Mouse (Mus musculus): ENCODE measurements around the gene Ntpcr. TPM values are rescaled to one million over a fixed set of nuclear protein-coding genes. Genes with fewer than 3 reads are reported as not detected.

The Ntpcr gene
- polyA plus RNA-seq, 1 experiment from 2014 or later, result 20.6 TPM

DNA sequence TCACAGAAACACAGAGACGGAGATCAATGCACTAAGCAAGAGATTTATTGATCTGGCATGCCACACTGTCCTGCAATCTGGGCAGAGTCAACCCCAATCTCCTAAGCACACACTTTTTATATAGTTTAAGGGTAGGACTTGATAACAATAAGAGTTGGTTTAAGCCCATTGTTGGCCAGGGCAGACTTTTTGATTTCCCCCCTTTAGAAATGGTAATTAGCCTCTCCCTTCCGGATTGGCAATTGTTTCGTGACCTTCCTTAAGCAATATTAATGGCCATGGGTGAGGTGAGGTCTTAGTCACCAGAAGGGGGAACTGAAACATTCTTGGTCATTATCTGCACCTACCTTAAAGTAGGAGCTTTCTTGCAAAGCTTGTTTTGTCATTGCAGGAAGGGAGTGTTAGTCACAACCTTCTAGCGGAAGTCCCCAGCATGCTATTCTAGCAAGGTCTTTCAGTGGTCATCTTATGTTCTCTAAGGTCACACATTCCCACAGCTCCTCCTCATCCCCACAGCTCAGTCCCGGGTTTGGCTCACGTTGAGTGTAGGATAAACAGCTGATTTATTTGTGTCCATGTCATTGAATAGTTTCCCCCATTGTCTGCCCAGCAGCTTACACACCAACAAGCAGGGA, 30.3 kb upstream of the Ntpcr start:
- WGBS, result 72% methylated on average over 6 of the region's 6 CpGs
- ATAC-seq (ENCODE audit: low FRiP score), result no peak

DNA sequence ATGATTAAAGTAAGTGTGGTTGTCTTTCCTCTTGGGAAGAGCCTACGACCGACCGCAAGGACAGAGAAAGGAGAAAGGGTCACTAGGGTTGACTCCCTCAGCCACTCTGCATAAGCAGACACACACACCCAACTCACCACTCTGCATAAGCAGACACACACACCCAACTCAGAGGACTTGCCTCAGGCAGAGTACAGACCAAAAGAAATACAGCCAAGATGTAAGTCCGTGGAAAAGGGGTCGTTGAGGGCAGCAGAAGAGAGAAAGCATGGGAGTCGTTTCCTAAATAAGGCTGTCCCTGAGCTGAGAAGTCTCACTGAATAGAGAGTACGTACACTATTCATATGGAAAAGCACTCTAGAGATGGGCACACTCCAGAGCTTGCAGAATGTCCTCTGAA, 29.4 kb upstream of the Ntpcr start:
- Histone ChIP-seq H3K36me3 (ENCODE audit: control insufficient read depth, insufficient read depth, low read length) (no peaks in the 10 kb centered on the region), H3K4me2 (no peak overlapping the region), H3K27me3 (ENCODE audit: control insufficient read depth, insufficient read depth, low read length) (no peaks in the 10 kb centered on the region), H3K9ac (ENCODE audit: low read length) (no peak overlapping the region), H3K9me3 (ENCODE audit: control insufficient read depth, low read length) (no peaks in the 10 kb centered on the region; the same call in 1 of the 2 replicates), H3K4me1 (ENCODE audit: control insufficient read depth, insufficient read depth, low read length) (no peaks in the 10 kb centered on the region), H3K27ac (ENCODE audit: low read depth, low read length) (no peak overlapping the region), H3K4me3 (ENCODE audit: low read depth, low read length) (no peak overlapping the region)
- no peak for ATAC-seq (ENCODE audit: low FRiP score)
- DNase-seq (ENCODE audit: low spot score, missing footprints), result no peak
- 80% methylated on average over 7 of the region's 7 CpGs for WGBS

More for the DNA sequence above, 30.3 kb upstream of the Ntpcr start:
- Histone ChIP-seq H3K4me1 (ENCODE audit: control insufficient read depth, insufficient read depth, low read length) (no peaks in the 10 kb centered on the region), H3K27me3 (ENCODE audit: control insufficient read depth, insufficient read depth, low read length) (no peaks in the 10 kb centered on the region), H3K9ac (ENCODE audit: low read length) (no peak overlapping the region), H3K4me2 (no peak overlapping the region), H3K4me3 (ENCODE audit: low read depth, low read length) (no peak overlapping the region), H3K36me3 (ENCODE audit: control insufficient read depth, insufficient read depth, low read length) (no peaks in the 10 kb centered on the region), H3K9me3 (ENCODE audit: control insufficient read depth, low read length) (no peaks in the 10 kb centered on the region; the same call in 1 of the 2 replicates), H3K27ac (ENCODE audit: low read depth, low read length) (no peak overlapping the region)
- DNase-seq (ENCODE audit: low spot score, missing footprints), result no peak

GRCm38 (mm10) chr8:125702868-125703473, 26.8 kb upstream of the Ntpcr start:
- Histone ChIP-seq H3K27me3 (ENCODE audit: control insufficient read depth, insufficient read depth, low read length) (no peaks in the 10 kb centered on the region), H3K9me3 (ENCODE audit: control insufficient read depth, low read length) (no peaks in the 10 kb centered on the region; the same call in 1 of the 2 replicates), H3K27ac (ENCODE audit: low read depth, low read length) (no peak overlapping the region), H3K4me3 (ENCODE audit: low read depth, low read length) (no peak overlapping the region), H3K36me3 (ENCODE audit: control insufficient read depth, insufficient read depth, low read length) (no peaks in the 10 kb centered on the region), H3K4me1 (ENCODE audit: control insufficient read depth, insufficient read depth, low read length) (no peaks in the 10 kb centered on the region), H3K4me2 (no peak overlapping the region), H3K9ac (ENCODE audit: low read length) (no peak overlapping the region)
- no peak for DNase-seq (ENCODE audit: low spot score, missing footprints)
- no peak for ATAC-seq (ENCODE audit: low FRiP score)
- 86% methylated on average over 15 of the region's 15 CpGs for WGBS

DNA sequence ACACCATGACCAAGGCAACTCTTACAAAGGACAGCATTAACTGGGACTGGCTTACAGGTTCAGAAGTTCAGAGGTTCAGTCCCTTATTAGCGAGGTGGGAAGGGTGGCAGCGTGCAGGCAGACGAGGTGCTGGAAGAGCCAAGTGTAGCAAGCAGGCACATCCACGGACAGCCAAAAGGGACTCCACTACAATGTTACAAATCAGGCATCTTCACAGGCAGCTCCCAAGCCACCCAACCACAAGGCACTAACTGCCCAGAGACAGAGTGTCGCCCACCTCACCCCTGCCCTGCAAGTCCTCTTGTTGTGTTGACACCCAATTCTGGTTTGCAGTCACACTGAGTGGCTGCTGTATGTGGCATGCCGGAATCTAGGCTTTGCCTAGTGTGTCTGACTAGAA, 25.3 kb upstream of the Ntpcr start:
- WGBS, result 92% methylated on average over 6 of the region's 6 CpGs
- Histone ChIP-seq H3K9ac (ENCODE audit: low read length) (no peak overlapping the region), H3K36me3 (ENCODE audit: control insufficient read depth, insufficient read depth, low read length) (no peaks in the 10 kb centered on the region), H3K4me1 (ENCODE audit: control insufficient read depth, insufficient read depth, low read length) (no peaks in the 10 kb centered on the region), H3K4me3 (ENCODE audit: low read depth, low read length) (no peak overlapping the region), H3K4me2 (no peak overlapping the region), H3K27me3 (ENCODE audit: control insufficient read depth, insufficient read depth, low read length) (no peaks in the 10 kb centered on the region), H3K9me3 (ENCODE audit: control insufficient read depth, low read length) (no peaks in the 10 kb centered on the region), H3K27ac (ENCODE audit: low read depth, low read length) (no peak overlapping the region)
- DNase-seq (ENCODE audit: low spot score, missing footprints) (no peak), ATAC-seq (ENCODE audit: low FRiP score) (no peak)

DNA sequence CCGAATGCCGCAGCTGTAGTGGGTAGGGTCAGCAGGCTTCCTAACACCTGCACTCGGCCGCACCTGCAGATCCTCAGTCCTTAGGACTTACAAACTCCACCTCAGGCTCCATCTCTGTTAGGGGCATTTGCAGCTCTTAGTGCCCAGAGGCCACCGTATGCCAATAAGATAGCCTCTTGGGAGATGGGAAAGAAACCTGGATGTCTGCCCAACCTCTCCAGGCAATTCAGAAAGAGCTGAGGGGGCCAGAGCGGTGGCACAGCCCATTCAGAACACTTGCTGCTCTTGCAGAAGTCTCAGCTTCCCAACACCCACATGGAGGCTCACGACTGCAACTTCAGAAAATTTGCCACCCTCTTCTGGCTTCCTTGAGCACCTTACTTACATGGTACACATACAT, 23.9 kb upstream of the Ntpcr start:
- no peaks in the 10 kb centered on the region for H3K36me3 ChIP-seq (ENCODE audit: control insufficient read depth, insufficient read depth, low read length)
- H3K9ac ChIP-seq (ENCODE audit: low read length), result no peak overlapping the region
- no peak for ATAC-seq (ENCODE audit: low FRiP score)

GRCm38 (mm10) chr8:125709171-125709570, 20.6 kb upstream of the Ntpcr start:
- no peak for ATAC-seq (ENCODE audit: low FRiP score)
- Histone ChIP-seq H3K4me1 (ENCODE audit: control insufficient read depth, insufficient read depth, low read length) (no peaks in the 10 kb centered on the region), H3K27ac (ENCODE audit: low read depth, low read length) (no peak overlapping the region), H3K9ac (ENCODE audit: low read length) (no peak overlapping the region), H3K4me2 (no peak overlapping the region), H3K9me3 (ENCODE audit: control insufficient read depth, low read length) (no peaks in the 10 kb centered on the region), H3K27me3 (ENCODE audit: control insufficient read depth, insufficient read depth, low read length) (no peaks in the 10 kb centered on the region), H3K36me3 (ENCODE audit: control insufficient read depth, insufficient read depth, low read length) (no peaks in the 10 kb centered on the region), H3K4me3 (ENCODE audit: low read depth, low read length) (no peak overlapping the region)
- DNase-seq (ENCODE audit: low spot score, missing footprints), result no peak
- 92% methylated on average over 5 of the region's 5 CpGs for WGBS

More for the DNA sequence above, 23.9 kb upstream of the Ntpcr start:
- no peak overlapping the region for H3K4me3 ChIP-seq (ENCODE audit: low read depth, low read length)
- DNase-seq (ENCODE audit: low spot score, missing footprints), result no peak
- no peaks in the 10 kb centered on the region for H3K27me3 ChIP-seq (ENCODE audit: control insufficient read depth, insufficient read depth, low read length)
- H3K9me3 ChIP-seq (ENCODE audit: control insufficient read depth, low read length), result no peaks in the 10 kb centered on the region
- H3K27ac ChIP-seq (ENCODE audit: low read depth, low read length), result no peak overlapping the region
- no peaks in the 10 kb centered on the region for H3K4me1 ChIP-seq (ENCODE audit: control insufficient read depth, insufficient read depth, low read length)
- no peak overlapping the region for H3K4me2 ChIP-seq
- 91% methylated on average over 7 of the region's 7 CpGs for WGBS

GRCm38 (mm10) chr8:125711514-125711913, 18.2 kb upstream of the Ntpcr start:
- Histone ChIP-seq H3K9me3 (ENCODE audit: control insufficient read depth, low read length) (no peaks in the 10 kb centered on the region), H3K4me1 (ENCODE audit: control insufficient read depth, insufficient read depth, low read length) (no peaks in the 10 kb centered on the region), H3K4me3 (ENCODE audit: low read depth, low read length) (no peak overlapping the region), H3K9ac (ENCODE audit: low read length) (no peak overlapping the region), H3K4me2 (no peak overlapping the region), H3K36me3 (ENCODE audit: control insufficient read depth, insufficient read depth, low read length) (no peaks in the 10 kb centered on the region), H3K27ac (ENCODE audit: low read depth, low read length) (no peak overlapping the region), H3K27me3 (ENCODE audit: control insufficient read depth, insufficient read depth, low read length) (no peaks in the 10 kb centered on the region)
- no peak for DNase-seq (ENCODE audit: low spot score, missing footprints)
- WGBS, result 90% methylated on average over 5 of the region's 5 CpGs
- no peak for ATAC-seq (ENCODE audit: low FRiP score)

DNA sequence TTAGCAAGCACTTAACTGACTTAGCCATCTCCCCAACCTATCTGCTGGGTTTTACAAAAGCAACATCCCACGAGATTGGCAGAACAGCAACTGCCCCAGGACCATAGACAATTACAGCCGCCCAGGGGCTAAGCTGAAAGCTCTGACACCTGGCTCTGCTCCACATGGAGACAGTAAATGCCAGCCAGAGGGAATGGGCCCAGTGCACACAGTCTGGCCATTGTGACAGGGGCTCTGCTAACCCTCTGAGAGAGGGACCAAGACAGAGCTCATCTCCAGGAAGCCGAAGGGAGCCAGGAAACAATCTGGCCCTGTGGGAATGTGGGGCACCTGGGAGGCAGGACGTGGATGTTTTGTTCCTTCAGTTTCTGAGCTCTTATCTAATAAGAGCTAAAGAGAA, 13.6 kb upstream of the Ntpcr start:
- H3K27me3 ChIP-seq (ENCODE audit: control insufficient read depth, insufficient read depth, low read length), result no peaks in the 10 kb centered on the region
- H3K4me1 ChIP-seq (ENCODE audit: control insufficient read depth, insufficient read depth, low read length), result no peaks in the 10 kb centered on the region
- no peak overlapping the region for H3K4me3 ChIP-seq (ENCODE audit: low read depth, low read length)
- H3K36me3 ChIP-seq (ENCODE audit: control insufficient read depth, insufficient read depth, low read length), result no peaks in the 10 kb centered on the region
- no peaks in the 10 kb centered on the region for H3K9me3 ChIP-seq (ENCODE audit: control insufficient read depth, low read length)
- WGBS, result 48% methylated on average over 4 of the region's 4 CpGs
- no peak overlapping the region for H3K9ac ChIP-seq (ENCODE audit: low read length)
- no peak overlapping the region for H3K4me2 ChIP-seq
- DNase-seq (ENCODE audit: low spot score, missing footprints), result no peak
- no peak overlapping the region for H3K27ac ChIP-seq (ENCODE audit: low read depth, low read length)
- ATAC-seq (ENCODE audit: low FRiP score), result no peak

DNA sequence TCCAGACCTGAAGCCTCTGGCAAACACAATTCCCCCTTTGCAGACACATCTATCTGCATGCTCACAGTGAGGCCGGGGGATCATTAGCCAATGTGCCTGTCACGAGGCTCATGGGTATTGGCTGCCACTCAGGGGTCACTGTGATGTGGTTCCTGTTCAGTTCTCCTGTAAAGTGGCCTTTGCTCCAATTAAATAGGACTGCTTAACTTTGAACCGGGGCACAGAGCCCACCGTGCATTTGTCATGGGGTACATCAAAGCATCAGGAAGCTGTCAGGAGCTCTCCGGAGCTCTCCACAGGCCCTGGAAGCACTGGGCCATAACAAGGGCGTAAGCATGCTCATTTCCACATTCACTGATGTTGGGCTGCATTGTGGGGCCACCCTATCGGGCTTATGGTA, 13.2 kb upstream of the Ntpcr start:
- DNase-seq (ENCODE audit: low spot score, missing footprints) (no peak), ATAC-seq (ENCODE audit: low FRiP score) (no peak)
- Histone ChIP-seq H3K27me3 (ENCODE audit: control insufficient read depth, insufficient read depth, low read length) (no peaks in the 10 kb centered on the region), H3K27ac (ENCODE audit: low read depth, low read length) (no peak overlapping the region), H3K9me3 (ENCODE audit: control insufficient read depth, low read length) (no peaks in the 10 kb centered on the region), H3K9ac (ENCODE audit: low read length) (no peak overlapping the region), H3K4me1 (ENCODE audit: control insufficient read depth, insufficient read depth, low read length) (no peaks in the 10 kb centered on the region), H3K36me3 (ENCODE audit: control insufficient read depth, insufficient read depth, low read length) (no peaks in the 10 kb centered on the region), H3K4me3 (ENCODE audit: low read depth, low read length) (no peak overlapping the region), H3K4me2 (no peak overlapping the region)
- 40% methylated on average over 7 of the region's 7 CpGs for WGBS

Measured in midbrain, embryonic 11.5 days (tissue).